Mouse (Mus musculus): ENCODE results near the gene Olfr742. TPM values are rescaled to one million over a fixed set of nuclear protein-coding genes. Genes with fewer than 3 reads are reported as not detected.

The Olfr742 gene
- polyA plus RNA-seq (2014; fragmentation: Nextera tagmentation; extraction: Ambion mirVana): not detected in 2 replicates

DNA sequence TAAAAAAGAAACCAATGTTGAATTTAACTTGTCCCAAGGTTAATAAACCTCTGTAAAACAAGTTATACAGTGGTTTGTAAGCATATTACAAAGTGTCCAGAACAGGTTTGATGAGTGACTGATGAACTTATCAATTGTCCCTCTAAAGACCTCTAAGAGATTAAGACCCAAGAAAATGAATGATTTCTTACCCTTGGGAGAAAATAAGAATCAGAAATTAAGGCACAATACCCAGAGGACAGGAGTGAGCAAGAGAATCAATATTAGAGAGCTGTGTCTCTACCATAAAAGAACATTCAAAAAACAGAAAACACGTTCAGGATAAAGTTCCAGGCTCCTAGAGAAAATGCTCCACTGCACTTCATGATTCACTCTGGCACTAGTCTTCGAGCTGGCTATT is at the start of gene Olfr742:
Olfr742 (plus strand) TSS at position 301 of the 400 bp plus-strand sequence.
- Histone ChIP-seq H3K4me2 (ENCODE audit: low read depth, low read length, severe bottlenecking) (no peak within 1 kb of the TSS), H3K36me3 (ENCODE audit: control insufficient read depth, insufficient read depth, low read length) (no peaks in the 10 kb centered on the region), H3K4me1 (replicated peaks; ENCODE audit: control insufficient read depth, insufficient read depth, low read length) (no peaks in the 10 kb centered on the region), H3K9ac (ENCODE audit: low read length) (no peak within 1 kb of the TSS), H3K4me3 (ENCODE audit: low read depth, low read length) (no peak within 1 kb of the TSS), H3K9me3 (ENCODE audit: control insufficient read depth, low read length) (no peaks in the 10 kb centered on the region), H3K27me3 (ENCODE audit: control insufficient read depth, insufficient read depth, low read length) (no peaks in the 10 kb centered on the region), H3K27ac (ENCODE audit: low read depth, low read length) (no peak within 1 kb of the TSS)
- no peak for ATAC-seq (replicated peaks; ENCODE audit: low FRiP score)
- DNase-seq (ENCODE audit: low spot score): no peak
- WGBS: 61% methylated on average over 2 of the region's 2 CpGs

DNA sequence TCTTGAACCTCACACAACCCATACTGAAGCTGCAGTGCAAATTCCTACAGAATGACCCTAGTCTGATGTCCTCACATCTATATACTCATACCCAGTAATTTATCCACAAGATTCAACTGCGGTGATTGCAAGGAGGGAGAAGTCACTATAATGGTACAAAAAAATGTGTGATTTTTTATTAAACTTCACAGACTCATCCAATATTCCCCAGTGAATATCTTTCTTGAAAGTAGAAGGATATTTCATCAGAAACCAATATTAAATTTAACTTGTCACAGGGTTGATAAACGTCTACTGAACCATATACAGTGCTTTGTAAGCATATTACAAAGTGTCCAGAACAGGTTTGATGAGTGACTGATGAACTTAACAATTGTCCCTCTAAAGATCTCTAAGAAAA is 31.0 kb upstream of the Olfr742 start, which contains the start of gene Olfr741:
Olfr741 (plus strand) TSS at position 301 of the 400 bp plus-strand sequence.
- Histone ChIP-seq H3K36me3 (ENCODE audit: control insufficient read depth, insufficient read depth, low read length) (no peaks in the 10 kb centered on the region), H3K9ac (ENCODE audit: low read length) (no peak within 1 kb of the TSS)

DNA sequence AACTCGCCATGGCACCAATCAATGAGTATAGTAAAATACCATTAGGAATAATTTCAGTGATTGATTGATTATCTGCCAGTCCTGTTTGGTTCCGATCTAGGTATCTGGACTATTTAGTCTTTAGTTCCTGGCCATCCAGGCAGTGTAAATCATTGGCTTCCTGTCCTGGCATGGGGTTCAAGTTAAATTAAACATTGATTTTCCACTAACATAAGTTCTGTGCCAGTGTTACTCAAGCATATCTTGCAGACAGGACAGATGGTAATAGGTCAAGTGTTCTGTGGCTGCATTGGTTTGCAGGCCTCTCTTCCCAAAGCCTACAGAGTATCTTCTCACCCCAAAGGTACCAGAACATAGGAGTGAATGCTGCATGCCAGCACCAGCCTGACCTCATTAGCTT is 25.0 kb upstream of the Olfr742 start:
- no peak overlapping the region for H3K9ac ChIP-seq (ENCODE audit: low read length)
- no peak overlapping the region for H3K27ac ChIP-seq (ENCODE audit: low read depth, low read length)
- no peaks in the 10 kb centered on the region for H3K27me3 ChIP-seq (ENCODE audit: control insufficient read depth, insufficient read depth, low read length)
- H3K4me1 ChIP-seq (replicated peaks; ENCODE audit: control insufficient read depth, insufficient read depth, low read length): no peaks in the 10 kb centered on the region
- ATAC-seq (replicated peaks; ENCODE audit: low FRiP score) (no peak), DNase-seq (ENCODE audit: low spot score) (no peak)
- no peak overlapping the region for H3K4me2 ChIP-seq (ENCODE audit: low read depth, low read length, severe bottlenecking)
- H3K4me3 ChIP-seq (ENCODE audit: low read depth, low read length): no peak overlapping the region
- no peaks in the 10 kb centered on the region for H3K36me3 ChIP-seq (ENCODE audit: control insufficient read depth, insufficient read depth, low read length)
- 77% methylated on average over 2 of the region's 2 CpGs for WGBS
- H3K9me3 ChIP-seq (ENCODE audit: control insufficient read depth, low read length): no peaks in the 10 kb centered on the region

More for the DNA sequence above, 31.0 kb upstream of the Olfr742 start, which contains the start of gene Olfr741:
- ATAC-seq (replicated peaks; ENCODE audit: low FRiP score) (no peak), DNase-seq (ENCODE audit: low spot score) (no peak)
- H3K27me3 ChIP-seq (ENCODE audit: control insufficient read depth, insufficient read depth, low read length): no peaks in the 10 kb centered on the region
- H3K9me3 ChIP-seq (ENCODE audit: control insufficient read depth, low read length): no peaks in the 10 kb centered on the region
- no peak within 1 kb of the TSS for H3K27ac ChIP-seq (ENCODE audit: low read depth, low read length)
- H3K4me2 ChIP-seq (ENCODE audit: low read depth, low read length, severe bottlenecking): no peak within 1 kb of the TSS
- 81% methylated on average over 2 of the region's 2 CpGs for WGBS
- no peak within 1 kb of the TSS for H3K4me3 ChIP-seq (ENCODE audit: low read depth, low read length)
- no peaks in the 10 kb centered on the region for H3K4me1 ChIP-seq (replicated peaks; ENCODE audit: control insufficient read depth, insufficient read depth, low read length)

- ATAC-seq (replicated peaks; ENCODE audit: low FRiP score) (no peak), DNase-seq (ENCODE audit: low spot score) (no peak)
- Histone ChIP-seq H3K36me3 (ENCODE audit: control insufficient read depth, insufficient read depth, low read length) (no peaks in the 10 kb centered on the region), H3K9ac (ENCODE audit: low read length) (no peak within 1 kb of the TSS), H3K27me3 (ENCODE audit: control insufficient read depth, insufficient read depth, low read length) (no peaks in the 10 kb centered on the region), H3K27ac (ENCODE audit: low read depth, low read length) (no peak within 1 kb of the TSS), H3K9me3 (ENCODE audit: control insufficient read depth, low read length) (no peaks in the 10 kb centered on the region), H3K4me2 (ENCODE audit: low read depth, low read length, severe bottlenecking) (no peak within 1 kb of the TSS), H3K4me3 (ENCODE audit: low read depth, low read length) (no peak within 1 kb of the TSS), H3K4me1 (replicated peaks; ENCODE audit: control insufficient read depth, insufficient read depth, low read length) (no peaks in the 10 kb centered on the region)
Observed at GRCm38 (mm10) chr14:50521539-50521938, 18.1 kb downstream of the Olfr742 start, which contains the start of gene Olfr743. Gene Olfr743 (plus strand): TSS chr14:50521839.

DNA sequence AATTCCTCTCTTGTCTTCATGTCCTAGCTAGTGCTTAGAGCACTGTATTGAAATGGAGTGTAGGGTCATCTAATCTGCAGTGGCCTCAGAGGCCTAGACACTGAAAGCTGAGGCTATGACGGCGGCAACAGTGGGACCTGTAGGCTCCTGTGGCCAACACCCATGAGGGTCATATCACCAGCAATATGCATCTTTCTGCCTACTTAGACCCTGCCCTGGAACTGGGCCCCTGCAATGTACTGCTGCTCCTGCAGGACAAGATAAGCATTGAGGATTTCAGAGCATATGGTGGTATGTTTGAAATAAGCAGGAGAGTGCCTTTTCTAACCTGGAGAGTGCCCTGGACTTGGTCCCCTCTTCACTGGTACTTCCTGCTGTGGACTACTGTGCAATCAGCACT is 49.3 kb downstream of the Olfr742 start:
- H3K4me2 ChIP-seq (ENCODE audit: low read depth, low read length, severe bottlenecking): no peak overlapping the region
- DNase-seq (ENCODE audit: low spot score): no peak
- no peaks in the 10 kb centered on the region for H3K4me1 ChIP-seq (replicated peaks; ENCODE audit: control insufficient read depth, insufficient read depth, low read length)
- 78% methylated on average over 2 of the region's 2 CpGs for WGBS
- no peak overlapping the region for H3K4me3 ChIP-seq (ENCODE audit: low read depth, low read length)
- H3K9ac ChIP-seq (ENCODE audit: low read length): no peak overlapping the region
- H3K27ac ChIP-seq (ENCODE audit: low read depth, low read length): no peak overlapping the region
- no peaks in the 10 kb centered on the region for H3K27me3 ChIP-seq (ENCODE audit: control insufficient read depth, insufficient read depth, low read length)
- no peak for ATAC-seq (replicated peaks; ENCODE audit: low FRiP score)
- no peaks in the 10 kb centered on the region for H3K36me3 ChIP-seq (ENCODE audit: control insufficient read depth, insufficient read depth, low read length)
- H3K9me3 ChIP-seq (ENCODE audit: control insufficient read depth, low read length): no peaks in the 10 kb centered on the region

Other genes starting within 250 kb of the Olfr742 start
- not detected in 2 replicates for gene Olfr732, start 219.4 kb upstream of the Olfr742 start, polyA plus RNA-seq (2014; fragmentation: Nextera tagmentation; extraction: Ambion mirVana)
- gene Olfr733, start 202.1 kb upstream of the Olfr742 start, polyA plus RNA-seq (2014; fragmentation: Nextera tagmentation; extraction: Ambion mirVana): not detected in 2 replicates
- not detected in 2 replicates for gene Olfr734, start 176.8 kb upstream of the Olfr742 start, polyA plus RNA-seq (2014; fragmentation: Nextera tagmentation; extraction: Ambion mirVana)
- not detected in 2 replicates for gene Olfr735, start 154.7 kb upstream of the Olfr742 start, polyA plus RNA-seq (2014; fragmentation: Nextera tagmentation; extraction: Ambion mirVana)
- gene Tlr11, start 145.7 kb upstream of the Olfr742 start, polyA plus RNA-seq (2014; fragmentation: Nextera tagmentation; extraction: Ambion mirVana): not detected in 2 replicates
- not detected in 2 replicates for gene Olfr736, start 122.4 kb upstream of the Olfr742 start, polyA plus RNA-seq (2014; fragmentation: Nextera tagmentation; extraction: Ambion mirVana)
- gene Olfr738, start 96.0 kb upstream of the Olfr742 start, polyA plus RNA-seq (2014; fragmentation: Nextera tagmentation; extraction: Ambion mirVana): not detected in 2 replicates
- gene Olfr739, start 85.0 kb upstream of the Olfr742 start, polyA plus RNA-seq (2014; fragmentation: Nextera tagmentation; extraction: Ambion mirVana): not detected in 2 replicates
- not detected in 2 replicates for gene Olfr740, start 58.1 kb upstream of the Olfr742 start, polyA plus RNA-seq (2014; fragmentation: Nextera tagmentation; extraction: Ambion mirVana)
- not detected in 2 replicates for gene Olfr741, start 30.9 kb upstream of the Olfr742 start, polyA plus RNA-seq (2014; fragmentation: Nextera tagmentation; extraction: Ambion mirVana)
- gene Olfr743, start 18.2 kb downstream of the Olfr742 start, polyA plus RNA-seq (2014; fragmentation: Nextera tagmentation; extraction: Ambion mirVana): not detected in 2 replicates
- gene Olfr744, start 111.3 kb downstream of the Olfr742 start, polyA plus RNA-seq (2014; fragmentation: Nextera tagmentation; extraction: Ambion mirVana): not detected in 2 replicates
- gene Olfr745, start 135.8 kb downstream of the Olfr742 start, polyA plus RNA-seq (2014; fragmentation: Nextera tagmentation; extraction: Ambion mirVana): not detected in 2 replicates
- not detected in 2 replicates for gene Olfr746, start 143.5 kb downstream of the Olfr742 start, polyA plus RNA-seq (2014; fragmentation: Nextera tagmentation; extraction: Ambion mirVana)
- gene Olfr747, start 189.6 kb downstream of the Olfr742 start, polyA plus RNA-seq (2014; fragmentation: Nextera tagmentation; extraction: Ambion mirVana): not detected in 2 replicates
- gene Olfr748, start 203.8 kb downstream of the Olfr742 start, polyA plus RNA-seq (2014; fragmentation: Nextera tagmentation; extraction: Ambion mirVana): not detected in 2 replicates
- gene Olfr749, start 241.5 kb downstream of the Olfr742 start, polyA plus RNA-seq (2014; fragmentation: Nextera tagmentation; extraction: Ambion mirVana): not detected in 2 replicates

Data from forebrain, embryonic 11.5 days (tissue).